Mouse (Mus musculus) heart, postnatal 36 days (tissue): ENCODE results near the gene Kdm2a. TPM values are rescaled to one million over a fixed set of nuclear protein-coding genes. Genes with fewer than 3 reads are reported as not detected.

Experiments used
- DNase-seq, 2 experiments: peaks; one replicate each; pipeline ENCODE4 v3.0.0; 2021 to 2022
- intact Hi-C: fragments of 180-260 bp; cut with DNase I; formaldehyde crosslinking; loops from one replicate; pipeline ENCODE4 v1.15.1; 2025
- total RNA-seq, 2 experiments: library from RNA; stranded (reverse); gene quantifications; 2 replicates each; pipeline ENCODE4 v1.2.3; 2021

Kdm2a gene
- total RNA-seq, 2 experiments from 2014 or later: 39.4 to 41.1 TPM

GRCm38 (mm10) chr19:4268566-4269361 lies 129.3 kb downstream of the Kdm2a start, which contains the start of gene Ssh3:
Gene Ssh3, minus strand, starts transcription at chr19:4269180.
- intact Hi-C loops: no loop called here
- DNase-seq: peak; percentile 64 to 68

- intact Hi-C loops: no loop called here
- DNase-seq: no peak
These were observed 132.1 kb downstream of the Kdm2a start for GRCm38 (mm10) chr19:4265956-4266355.

Other genes with a start within 250 kb of the Kdm2a start
- gene Coro1b, start 249.7 kb downstream of the Kdm2a start, total RNA-seq: 10 to 100 TPM; 52.4 to 55.6 TPM
- gene Ptprcap, start 244.7 kb downstream of the Kdm2a start, total RNA-seq: 1 to 10 TPM; 1.1 to 1.3 TPM
- 10 to 100 TPM; 16.4 to 18.8 TPM for gene Rps6kb2, start 234.9 kb downstream of the Kdm2a start, total RNA-seq
- 10 to 100 TPM; 29.4 to 33.7 TPM for gene Carns1, start 222.8 kb downstream of the Kdm2a start, total RNA-seq
- 10 to 100 TPM in 1 of 2 experiments, 1 to 10 TPM in 1; 6.6 to 11.1 TPM for gene Tbc1d10c, start 207.0 kb downstream of the Kdm2a start, total RNA-seq
- 100 to 1,000 TPM; 326 to 332 TPM for gene Ppp1ca, start 206.2 kb downstream of the Kdm2a start, total RNA-seq
- gene Rad9a, start 196.6 kb downstream of the Kdm2a start, total RNA-seq: 1 to 10 TPM; 5.2 to 5.3 TPM
- gene Clcf1, start 184.0 kb downstream of the Kdm2a start, total RNA-seq: 1 to 10 TPM in 1 of 2 experiments, under 1 TPM in 1; 0.51 to 1.2 TPM
- gene AC109138.7, start 183.9 kb downstream of the Kdm2a start, total RNA-seq: not detected
- 10 to 100 TPM; 11.9 to 13.7 TPM for gene Pold4, start 166.4 kb downstream of the Kdm2a start, total RNA-seq
- 1 to 10 TPM; 7.2 to 8.6 TPM for gene Ssh3, start 129.1 kb downstream of the Kdm2a start, total RNA-seq
- gene Ankrd13d, start 115.1 kb downstream of the Kdm2a start, total RNA-seq: under 1 TPM; 0.51 to 0.80 TPM
- gene Grk2, start 92.1 kb downstream of the Kdm2a start, total RNA-seq: 10 to 100 TPM; 47.5 to 50.4 TPM
- gene Rhod, start 41.1 kb upstream of the Kdm2a start, total RNA-seq: 1 to 10 TPM; 5.5 to 5.8 TPM
- gene Syt12, start 79.2 kb upstream of the Kdm2a start, total RNA-seq: 1 to 10 TPM; 6.2 to 8.2 TPM
- under 1 TPM in 1 of 2 experiments, not detected in 1; 0.25 TPM for gene 2010003K11Rik, start 100.3 kb upstream of the Kdm2a start, total RNA-seq
- 10 to 100 TPM; 36.9 to 43.8 TPM for gene Pcx, start 112.2 kb upstream of the Kdm2a start, total RNA-seq
- 1 to 10 TPM; 7.7 to 9.2 TPM for gene Lrfn4, start 217.4 kb upstream of the Kdm2a start, total RNA-seq
- gene Rce1, start 227.4 kb upstream of the Kdm2a start, total RNA-seq: 10 to 100 TPM in 1 of 2 experiments, 1 to 10 TPM in 1; 9.4 to 10.1 TPM